Mouse (Mus musculus) limb, embryonic 11.5 days (tissue): ENCODE measurements around the gene Odc1. TPM values are rescaled to one million over a fixed set of nuclear protein-coding genes. Genes with fewer than 3 reads are reported as not detected.

Experiments used
- ATAC-seq: fragments of 200-750 bp; cut with Nextera tagmentation; 2 replicates; pipeline ENCODE4 v1.8.0; 2017; ENCODE audit warnings: low read depth; ENCODE audit not compliant: insufficient number of reproducible peaks, low FRiP score, low TSS enrichment
- DNase-seq: peaks from one replicate; pipeline ENCODE4 v3.0.0-alpha.2; 2015; ENCODE audit warnings: low spot score
- H3K27ac ChIP-seq: fragments of 300-500 bp; sonication (generic); replicated peaks from 2 replicates; pipeline ENCODE4 v1.5.1; 2014; ENCODE audit warnings: low read depth, mild to moderate bottlenecking, low read length
- H3K27me3 ChIP-seq: fragments of 300-500 bp; sonication (generic); 2 replicates; pipeline ENCODE4 v1.6.1; 2014; ENCODE audit warnings: mild to moderate bottlenecking, low read length, mixed read lengths; ENCODE audit not compliant: control insufficient read depth, insufficient read depth
- H3K36me3 ChIP-seq: fragments of 300-500 bp; sonication (generic); 2 replicates; pipeline ENCODE4 v1.6.1; 2014; ENCODE audit warnings: mild to moderate bottlenecking, low read length, moderate library complexity, mixed read lengths; ENCODE audit not compliant: control insufficient read depth, insufficient read depth
- H3K4me1 ChIP-seq: fragments of 300-500 bp; sonication (generic); 2 replicates; pipeline ENCODE4 v1.6.1; 2014; ENCODE audit warnings: low read length, mixed read lengths; ENCODE audit not compliant: control insufficient read depth, insufficient read depth
- H3K4me2 ChIP-seq: fragments of 300-500 bp; sonication (generic); 2 replicates; pipeline ENCODE4 v1.6.1; 2014; ENCODE audit warnings: low read depth, mild to moderate bottlenecking, moderate library complexity; ENCODE audit not compliant: severe bottlenecking
- H3K4me3 ChIP-seq: fragments of 300-500 bp; sonication (generic); 2 replicates; pipeline ENCODE4 v1.5.1; 2014; ENCODE audit warnings: low read depth, low read length
- H3K9ac ChIP-seq: fragments of 300-500 bp; sonication (generic); 2 replicates; pipeline ENCODE4 v1.6.1; 2014; ENCODE audit warnings: mild to moderate bottlenecking, low read length
- H3K9me3 ChIP-seq: fragments of 300-500 bp; sonication (generic); 2 replicates; pipeline ENCODE4 v1.6.1; 2016; ENCODE audit warnings: low read length; ENCODE audit not compliant: control insufficient read depth
- WGBS: fragments of 180-500 bp; shearing (Covaris S2); extraction: QIAGEN DNeasy Blood & Tissue Kit; methylation state at CpG from one replicate; pipeline ENCODE4 v1.1.7; 2014; 5-methylcytosine and 5-hydroxymethylcytosine counted together
- polyA plus RNA-seq: library from polyadenylated mRNA; unstranded; fragments of >200 nt; fragmentation: Nextera tagmentation; extraction: Ambion mirVana; gene quantifications from 2 replicates; pipeline ENCODE4 v1.2.1, GENCODE M21; 2014

Odc1 gene
- polyA plus RNA-seq, 1 experiment from 2014 or later = 304 TPM

- no peak for DNase-seq
- 94% methylated on average over 4 of the region's 4 CpGs for WGBS
- Histone ChIP-seq H3K9ac (no peak overlapping the region), H3K27me3 (no peaks in the 10 kb centered on the region), H3K4me1 (peaks cover 4% of the 10 kb centered on the region; the same call in 1 of the 2 replicates), H3K36me3 (no peaks in the 10 kb centered on the region), H3K27ac (no peak overlapping the region), H3K4me3 (no peak overlapping the region), H3K9me3 (no peaks in the 10 kb centered on the region), H3K4me2 (no peak overlapping the region)
- no peak for ATAC-seq
Observed at GRCm38 (mm10) chr12:17582406-17582805, 37.8 kb downstream of the Odc1 start.

- Histone ChIP-seq H3K36me3 (no peaks in the 10 kb centered on the region), H3K27me3 (no peaks in the 10 kb centered on the region), H3K4me1 (peaks cover 4% of the 10 kb centered on the region; the same call in 1 of the 2 replicates), H3K4me3 (no peak overlapping the region), H3K9me3 (no peaks in the 10 kb centered on the region), H3K4me2 (no peak overlapping the region), H3K9ac (no peak overlapping the region), H3K27ac (no peak overlapping the region)
- DNase-seq (no peak), ATAC-seq (peak; percentile 57; the same call in 1 of the 2 replicates)
- WGBS = 43% methylated on average over 3 of the region's 3 CpGs
Observed at GRCm38 (mm10) chr12:17583860-17584259, 39.3 kb downstream of the Odc1 start.

- no peaks in the 10 kb centered on the region for H3K36me3 ChIP-seq
- ATAC-seq = no peak
Observed at GRCm38 (mm10) chr12:17586011-17586410, 41.4 kb downstream of the Odc1 start.

GRCm38 (mm10) chr12:17588436-17588835 lies 43.8 kb downstream of the Odc1 start:
- Histone ChIP-seq H3K4me1 (peaks cover 4% of the 10 kb centered on the region; the same call in 1 of the 2 replicates), H3K4me2 (no peak overlapping the region), H3K4me3 (no peak overlapping the region), H3K36me3 (no peaks in the 10 kb centered on the region), H3K9me3 (no peaks in the 10 kb centered on the region), H3K27me3 (no peaks in the 10 kb centered on the region), H3K9ac (no peak overlapping the region), H3K27ac (no peak overlapping the region)
- ATAC-seq (no peak), DNase-seq (no peak)
- WGBS = 87% methylated on average over 3 of the region's 3 CpGs

More at GRCm38 (mm10) chr12:17586011-17586410, 41.4 kb downstream of the Odc1 start:
- Histone ChIP-seq H3K4me2 (no peak overlapping the region), H3K9me3 (no peaks in the 10 kb centered on the region), H3K4me1 (peaks cover 4% of the 10 kb centered on the region; the same call in 1 of the 2 replicates), H3K4me3 (no peak overlapping the region), H3K27me3 (no peaks in the 10 kb centered on the region), H3K9ac (no peak overlapping the region), H3K27ac (no peak overlapping the region)
- WGBS = 84% methylated on average over 3 of the region's 3 CpGs
- DNase-seq = no peak

GRCm38 (mm10) chr12:17588906-17589612 lies 44.5 kb downstream of the Odc1 start:
- no peak overlapping the region for H3K4me3 ChIP-seq
- no peak overlapping the region for H3K4me2 ChIP-seq
- H3K4me1 ChIP-seq = peaks cover under 1% of the 10 kb centered on the region; the same call in 1 of the 2 replicates
- H3K36me3 ChIP-seq = no peaks in the 10 kb centered on the region
- H3K27ac ChIP-seq = no peak overlapping the region
- H3K9me3 ChIP-seq = no peaks in the 10 kb centered on the region
- no peaks in the 10 kb centered on the region for H3K27me3 ChIP-seq
- no peak overlapping the region for H3K9ac ChIP-seq
- ATAC-seq (no peak), DNase-seq (no peak)
- 93% methylated on average over 7 of the region's 7 CpGs for WGBS

- H3K4me3 ChIP-seq = no peak overlapping the region
- H3K36me3 ChIP-seq = no peaks in the 10 kb centered on the region
- ATAC-seq (no peak), DNase-seq (no peak)
- H3K27me3 ChIP-seq = no peaks in the 10 kb centered on the region
- no peak overlapping the region for H3K27ac ChIP-seq
- H3K4me2 ChIP-seq = no peak overlapping the region
- no peak overlapping the region for H3K9ac ChIP-seq
- no peaks in the 10 kb centered on the region for H3K4me1 ChIP-seq
- no peaks in the 10 kb centered on the region for H3K9me3 ChIP-seq
- 87% methylated on average over 4 of the region's 4 CpGs for WGBS
Observed at GRCm38 (mm10) chr12:17591249-17591648, 46.7 kb downstream of the Odc1 start.

GRCm38 (mm10) chr12:17593956-17594355 lies 49.4 kb downstream of the Odc1 start:
- no peak overlapping the region for H3K9ac ChIP-seq
- no peaks in the 10 kb centered on the region for H3K27me3 ChIP-seq
- no peak overlapping the region for H3K4me2 ChIP-seq
- H3K9me3 ChIP-seq = no peaks in the 10 kb centered on the region
- H3K36me3 ChIP-seq = no peaks in the 10 kb centered on the region
- H3K27ac ChIP-seq = no peak overlapping the region
- DNase-seq = no peak
- ATAC-seq = no peak
- H3K4me3 ChIP-seq = no peak overlapping the region
- no peaks in the 10 kb centered on the region for H3K4me1 ChIP-seq
- WGBS = 82% methylated on average over 2 of the region's 2 CpGs

GRCm38 (mm10) chr12:17594701-17595100 lies 50.1 kb downstream of the Odc1 start:
- ATAC-seq (no peak), DNase-seq (no peak)
- Histone ChIP-seq H3K27me3 (no peaks in the 10 kb centered on the region), H3K36me3 (no peaks in the 10 kb centered on the region), H3K4me2 (no peak overlapping the region), H3K9ac (no peak overlapping the region), H3K27ac (no peak overlapping the region), H3K9me3 (no peaks in the 10 kb centered on the region), H3K4me1 (no peaks in the 10 kb centered on the region), H3K4me3 (no peak overlapping the region)
- 87% methylated on average over 4 of the region's 4 CpGs for WGBS

- H3K9ac ChIP-seq = no peak overlapping the region
- no peak overlapping the region for H3K27ac ChIP-seq
- no peak overlapping the region for H3K4me3 ChIP-seq
- no peaks in the 10 kb centered on the region for H3K36me3 ChIP-seq
- H3K4me1 ChIP-seq = no peaks in the 10 kb centered on the region
- DNase-seq = no peak
- WGBS = 100% methylated on average over 1 of the region's 1 CpGs
- no peak for ATAC-seq
- no peaks in the 10 kb centered on the region for H3K9me3 ChIP-seq
- no peak overlapping the region for H3K4me2 ChIP-seq
- H3K27me3 ChIP-seq = no peaks in the 10 kb centered on the region
Observed at GRCm38 (mm10) chr12:17595166-17595565, 50.6 kb downstream of the Odc1 start.
